Mouse (Mus musculus): ENCODE measurements around the gene Hdhd3. TPM values are rescaled to one million over a fixed set of nuclear protein-coding genes. Genes with fewer than 3 reads are reported as not detected.
A peak's percentile ranks its signal among the peaks of the same experiment; 100 is the strongest.

The Hdhd3 gene
- polyA plus RNA-seq (2014; fragmentation: Nextera tagmentation; extraction: Ambion mirVana): 10.1 and 15.2 TPM in 2 replicates

GRCm38 (mm10) chr4:62503374-62503970 lies at the start of gene Hdhd3:
Gene Hdhd3 (minus strand): TSS chr4:62503467.
- Histone ChIP-seq H3K9ac (replicated peaks; ENCODE audit: low read length) (peak within 1 kb of the TSS; percentile 63), H3K9me3 (replicated peaks; ENCODE audit: control insufficient read depth, low read length) (no peaks in the 10 kb centered on the region), H3K4me1 (ENCODE audit: control insufficient read depth, insufficient read depth, low read length) (no peaks in the 10 kb centered on the region), H3K36me3 (replicated peaks; ENCODE audit: control insufficient read depth, insufficient read depth, low read depth, low read length) (peaks cover 3% of the 10 kb centered on the region), H3K4me3 (ENCODE audit: low read depth, low read length) (peak within 1 kb of the TSS; percentile 79), H3K27ac (replicated peaks; ENCODE audit: low read depth, low read length) (0 out of 2 replicates have a peak within 1 kb of the TSS, but pooled peaks have one; percentile 20), H3K27me3 (ENCODE audit: control insufficient read depth, insufficient read depth, low read length) (no peaks in the 10 kb centered on the region), H3K4me2 (ENCODE audit: low read depth, low read length) (peak within 1 kb of the TSS; percentile 62)
- DNase-seq (ENCODE audit: low spot score) (no peak), ATAC-seq (replicated peaks; ENCODE audit: insufficient number of reproducible peaks, low FRiP score, low TSS enrichment, low read depth) (no peak)
- 74% methylated on average over 3 of the region's 3 CpGs for WGBS

GRCm38 (mm10) chr4:62551966-62552365 lies 48.7 kb upstream of the Hdhd3 start:
- Histone ChIP-seq H3K9ac (replicated peaks; ENCODE audit: low read length) (no peak overlapping the region), H3K4me2 (ENCODE audit: low read depth, low read length) (no peak overlapping the region), H3K4me3 (ENCODE audit: low read depth, low read length) (no peak overlapping the region), H3K27me3 (ENCODE audit: control insufficient read depth, insufficient read depth, low read length) (no peaks in the 10 kb centered on the region), H3K36me3 (replicated peaks; ENCODE audit: control insufficient read depth, insufficient read depth, low read depth, low read length) (no peaks in the 10 kb centered on the region), H3K9me3 (replicated peaks; ENCODE audit: control insufficient read depth, low read length) (no peaks in the 10 kb centered on the region), H3K4me1 (ENCODE audit: control insufficient read depth, insufficient read depth, low read length) (no peaks in the 10 kb centered on the region), H3K27ac (replicated peaks; ENCODE audit: low read depth, low read length) (no peak overlapping the region)
- WGBS: 90% methylated on average over 7 of the region's 7 CpGs
- ATAC-seq (replicated peaks; ENCODE audit: insufficient number of reproducible peaks, low FRiP score, low TSS enrichment, low read depth) (no peak), DNase-seq (ENCODE audit: low spot score) (no peak)

DNA sequence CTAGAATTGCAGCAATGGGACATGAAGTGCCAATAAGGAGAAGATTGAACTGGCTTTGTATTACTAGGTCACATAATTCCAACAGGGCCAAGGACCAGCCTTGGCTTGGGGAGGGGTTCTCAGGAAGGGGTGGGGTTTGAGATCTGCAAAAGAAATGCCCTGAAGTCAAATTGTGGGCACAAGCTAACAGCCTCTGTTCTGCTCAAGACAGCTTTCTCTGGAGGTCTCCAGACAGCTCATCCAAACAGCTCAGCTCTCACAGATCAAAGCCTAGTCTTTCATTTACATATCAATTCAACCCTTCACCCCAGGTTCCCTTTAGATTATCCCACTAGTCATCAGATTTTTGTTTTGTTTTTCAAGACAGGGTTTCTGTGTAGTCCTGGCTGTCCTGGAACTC lies 41.5 kb upstream of the Hdhd3 start:
- Histone ChIP-seq H3K4me3 (ENCODE audit: low read depth, low read length) (no peak overlapping the region), H3K4me2 (ENCODE audit: low read depth, low read length) (no peak overlapping the region), H3K27ac (replicated peaks; ENCODE audit: low read depth, low read length) (no peak overlapping the region), H3K9me3 (replicated peaks; ENCODE audit: control insufficient read depth, low read length) (no peaks in the 10 kb centered on the region), H3K9ac (replicated peaks; ENCODE audit: low read length) (no peak overlapping the region), H3K27me3 (ENCODE audit: control insufficient read depth, insufficient read depth, low read length) (no peaks in the 10 kb centered on the region), H3K4me1 (ENCODE audit: control insufficient read depth, insufficient read depth, low read length) (no peaks in the 10 kb centered on the region), H3K36me3 (replicated peaks; ENCODE audit: control insufficient read depth, insufficient read depth, low read depth, low read length) (no peaks in the 10 kb centered on the region)
- DNase-seq (ENCODE audit: low spot score): no peak
- no peak for ATAC-seq (replicated peaks; ENCODE audit: insufficient number of reproducible peaks, low FRiP score, low TSS enrichment, low read depth)

- Histone ChIP-seq H3K4me1 (ENCODE audit: control insufficient read depth, insufficient read depth, low read length) (no peaks in the 10 kb centered on the region), H3K27me3 (ENCODE audit: control insufficient read depth, insufficient read depth, low read length) (no peaks in the 10 kb centered on the region), H3K4me3 (ENCODE audit: low read depth, low read length) (no peak overlapping the region), H3K9me3 (replicated peaks; ENCODE audit: control insufficient read depth, low read length) (no peaks in the 10 kb centered on the region), H3K9ac (replicated peaks; ENCODE audit: low read length) (no peak overlapping the region), H3K36me3 (replicated peaks; ENCODE audit: control insufficient read depth, insufficient read depth, low read depth, low read length) (no peaks in the 10 kb centered on the region), H3K27ac (replicated peaks; ENCODE audit: low read depth, low read length) (no peak overlapping the region), H3K4me2 (ENCODE audit: low read depth, low read length) (no peak overlapping the region)
- DNase-seq (ENCODE audit: low spot score) (no peak), ATAC-seq (replicated peaks; ENCODE audit: insufficient number of reproducible peaks, low FRiP score, low TSS enrichment, low read depth) (no peak)
- WGBS: 88% methylated on average over 6 of the region's 6 CpGs
These were observed 40.5 kb upstream of the Hdhd3 start for GRCm38 (mm10) chr4:62543782-62544181.

DNA sequence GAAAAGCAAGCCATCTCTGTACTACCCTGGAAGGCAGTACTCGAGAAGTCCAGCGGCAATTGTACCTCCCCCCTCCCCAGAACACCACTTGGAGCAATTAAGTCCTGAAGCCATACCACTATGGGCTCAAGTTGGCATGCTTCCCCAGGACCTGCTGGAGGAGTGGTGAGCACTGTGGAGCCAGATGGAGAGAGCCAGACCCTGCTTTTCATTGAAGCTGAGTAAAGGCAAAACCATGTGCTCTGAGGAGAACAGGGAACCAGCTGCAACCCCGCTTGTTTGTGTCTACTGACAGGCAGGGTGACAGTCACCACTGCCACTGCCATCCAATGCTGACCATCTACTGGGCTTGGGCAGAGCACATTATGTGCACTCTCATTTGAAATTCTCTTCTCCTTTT lies 38.5 kb upstream of the Hdhd3 start:
- H3K4me2 ChIP-seq (ENCODE audit: low read depth, low read length): no peak overlapping the region
- H3K36me3 ChIP-seq (replicated peaks; ENCODE audit: control insufficient read depth, insufficient read depth, low read depth, low read length): no peaks in the 10 kb centered on the region
- WGBS: 70% methylated on average over 3 of the region's 3 CpGs
- no peak for DNase-seq (ENCODE audit: low spot score)
- H3K27me3 ChIP-seq (ENCODE audit: control insufficient read depth, insufficient read depth, low read length): no peaks in the 10 kb centered on the region
- no peak overlapping the region for H3K9ac ChIP-seq (replicated peaks; ENCODE audit: low read length)
- H3K4me1 ChIP-seq (ENCODE audit: control insufficient read depth, insufficient read depth, low read length): no peaks in the 10 kb centered on the region
- no peaks in the 10 kb centered on the region for H3K9me3 ChIP-seq (replicated peaks; ENCODE audit: control insufficient read depth, low read length)
- no peak overlapping the region for H3K4me3 ChIP-seq (ENCODE audit: low read depth, low read length)
- no peak overlapping the region for H3K27ac ChIP-seq (replicated peaks; ENCODE audit: low read depth, low read length)
- ATAC-seq (replicated peaks; ENCODE audit: insufficient number of reproducible peaks, low FRiP score, low TSS enrichment, low read depth): no peak

- no peak overlapping the region for H3K4me3 ChIP-seq (ENCODE audit: low read depth, low read length)
- no peak overlapping the region for H3K4me2 ChIP-seq (ENCODE audit: low read depth, low read length)
- no peaks in the 10 kb centered on the region for H3K9me3 ChIP-seq (replicated peaks; ENCODE audit: control insufficient read depth, low read length)
- no peak for DNase-seq (ENCODE audit: low spot score)
- no peak for ATAC-seq (replicated peaks; ENCODE audit: insufficient number of reproducible peaks, low FRiP score, low TSS enrichment, low read depth)
- no peaks in the 10 kb centered on the region for H3K36me3 ChIP-seq (replicated peaks; ENCODE audit: control insufficient read depth, insufficient read depth, low read depth, low read length)
- H3K27me3 ChIP-seq (ENCODE audit: control insufficient read depth, insufficient read depth, low read length): no peaks in the 10 kb centered on the region
- WGBS: 78% methylated on average over 6 of the region's 6 CpGs
- H3K9ac ChIP-seq (replicated peaks; ENCODE audit: low read length): no peak overlapping the region
- H3K27ac ChIP-seq (replicated peaks; ENCODE audit: low read depth, low read length): no peak overlapping the region
- H3K4me1 ChIP-seq (ENCODE audit: control insufficient read depth, insufficient read depth, low read length): no peaks in the 10 kb centered on the region
These were observed 30.5 kb upstream of the Hdhd3 start for GRCm38 (mm10) chr4:62533729-62534128.

- Histone ChIP-seq H3K9me3 (replicated peaks; ENCODE audit: control insufficient read depth, low read length) (no peaks in the 10 kb centered on the region), H3K4me3 (ENCODE audit: low read depth, low read length) (no peak overlapping the region), H3K4me2 (ENCODE audit: low read depth, low read length) (no peak overlapping the region), H3K27ac (replicated peaks; ENCODE audit: low read depth, low read length) (no peak overlapping the region), H3K27me3 (ENCODE audit: control insufficient read depth, insufficient read depth, low read length) (no peaks in the 10 kb centered on the region), H3K9ac (replicated peaks; ENCODE audit: low read length) (no peak overlapping the region), H3K4me1 (ENCODE audit: control insufficient read depth, insufficient read depth, low read length) (peaks cover 2% of the 10 kb centered on the region; the same call in 1 of the 2 replicates), H3K36me3 (replicated peaks; ENCODE audit: control insufficient read depth, insufficient read depth, low read depth, low read length) (no peaks in the 10 kb centered on the region)
- DNase-seq (ENCODE audit: low spot score): no peak
- ATAC-seq (replicated peaks; ENCODE audit: insufficient number of reproducible peaks, low FRiP score, low TSS enrichment, low read depth): no peak
- WGBS: 94% methylated on average over 4 of the region's 4 CpGs
These were observed 24.4 kb upstream of the Hdhd3 start for GRCm38 (mm10) chr4:62527655-62528054.

GRCm38 (mm10) chr4:62526256-62526655 lies 23.0 kb upstream of the Hdhd3 start:
- no peaks in the 10 kb centered on the region for H3K27me3 ChIP-seq (ENCODE audit: control insufficient read depth, insufficient read depth, low read length)
- ATAC-seq (replicated peaks; ENCODE audit: insufficient number of reproducible peaks, low FRiP score, low TSS enrichment, low read depth) (no peak), DNase-seq (ENCODE audit: low spot score) (no peak)
- H3K9me3 ChIP-seq (replicated peaks; ENCODE audit: control insufficient read depth, low read length): no peaks in the 10 kb centered on the region
- H3K4me2 ChIP-seq (ENCODE audit: low read depth, low read length): no peak overlapping the region
- no peak overlapping the region for H3K9ac ChIP-seq (replicated peaks; ENCODE audit: low read length)
- H3K4me3 ChIP-seq (ENCODE audit: low read depth, low read length): no peak overlapping the region
- H3K36me3 ChIP-seq (replicated peaks; ENCODE audit: control insufficient read depth, insufficient read depth, low read depth, low read length): no peaks in the 10 kb centered on the region
- WGBS: 62% methylated on average over 2 of the region's 2 CpGs
- no peak overlapping the region for H3K27ac ChIP-seq (replicated peaks; ENCODE audit: low read depth, low read length)
- peaks cover 2% of the 10 kb centered on the region; the same call in 1 of the 2 replicates for H3K4me1 ChIP-seq (ENCODE audit: control insufficient read depth, insufficient read depth, low read length)
